Comparison of ENCODE assay signal across 17 mouse cellular contexts in genomic region chr17:46274465-46274864, GRCm38 (mm10). TPM values are rescaled to one million over a fixed set of nuclear protein-coding genes. Genes with fewer than 3 reads are reported as not detected.
DNase-seq lines count a peak whose midpoint lies in the region; TF ChIP-seq lines count a peak whose summit lies in the region.
"Had no signal": no experiment of that assay in that cellular context is flagged by ENCODE, and none has a peak within 500 bp of the region (broad histone marks: within the 10 kb centered on the region; RNA-seq: fewer than 3 reads in every experiment).

No protein-coding gene starts in this region.

- no peaks in the 10 kb centered on the region for H3K9me3 ChIP-seq in embryonic facial prominence, embryonic 10.5 days
- H3K9me3 ChIP-seq: megakaryocyte, embryonic 14.5 days had no signal

- 44% methylated on average over 6 of the region's 6 CpGs for WGBS in embryonic facial prominence, embryonic 10.5 days

- H3ac ChIP-seq in myocyte (ENCODE audit: control insufficient read depth, insufficient read length), result no peak overlapping the region

- peaks cover 94% of the 10 kb centered on the region for H3K36me3 ChIP-seq in embryonic facial prominence, embryonic 10.5 days (replicated peaks)
- H3K36me3 ChIP-seq in myocyte (ENCODE audit: control insufficient read depth, insufficient read depth), result peaks cover 7% of the 10 kb centered on the region

- peak overlapping the region; percentile 79 for H3K4me2 ChIP-seq in myocyte (ENCODE audit: low read depth)

- peaks cover 37% of the 10 kb centered on the region for H3K79me2 ChIP-seq in myocyte (ENCODE audit: control insufficient read depth, insufficient read depth)

- H3K27me3 ChIP-seq in embryonic facial prominence, embryonic 10.5 days (replicated peaks; ENCODE audit: low read depth, poor library complexity, severe bottlenecking), result no peaks in the 10 kb centered on the region
- H3K27me3 ChIP-seq in myocyte (ENCODE audit: control insufficient read depth, insufficient read depth, insufficient read length), result no peaks in the 10 kb centered on the region
- H3K27me3 ChIP-seq: megakaryocyte, embryonic 14.5 days had no signal

- intact Hi-C loops in left cerebral cortex, adult 2 months (cut with DNase I), result no loop called here
- intact Hi-C loops in left cerebral cortex, postnatal 4 days (cut with DNase I), result no loop called here

- peak; percentile 86 for DNase-seq in heart, adult 11 months
- no peak for DNase-seq in heart, adult 8-10 months (ENCODE audit: low spot score)
- no peak for DNase-seq in left cerebral cortex, adult 2 months (ENCODE audit: extremely low spot score in 1 of 2, low spot score in 2 of 2)
- no peak for DNase-seq in left cerebral cortex, postnatal 4 days
- DNase-seq in embryonic facial prominence, embryonic 10.5 days (ENCODE audit: low spot score), result no peak
- no peak for DNase-seq in spleen, postnatal 36 days (ENCODE audit: low spot score in 2 of 2)
- no peak for DNase-seq in kidney, adult 11 months
- DNase-seq: kidney, adult 18-20 months; kidney, postnatal 4 days; liver; lung, adult 2 months; thymus, adult 2 months had no signal

- TF ChIP-seq CTCF in left cerebral cortex, adult 2 months (IDR thresholded peaks at IDR 0.05), result no peak

- no peak for TF ChIP-seq POLR2A in myocyte (IDR thresholded peaks at IDR 0.05; ENCODE audit: insufficient read length, low read depth)

- H3K4me3 ChIP-seq in left cerebral cortex, adult 2 months, result no peak overlapping the region
- peak overlapping the region; percentile 26; the same call in 1 of the 2 replicates for H3K4me3 ChIP-seq in embryonic facial prominence, embryonic 10.5 days
- no peak overlapping the region for H3K4me3 ChIP-seq in myocyte
- H3K4me3 ChIP-seq: erythroblast, embryonic 14.5 days; megakaryocyte, embryonic 14.5 days had no signal

- H3K27ac ChIP-seq in left cerebral cortex, adult 2 months, result peak overlapping the region; percentile 86
- H3K27ac ChIP-seq in embryonic facial prominence, embryonic 10.5 days (replicated peaks), result peak overlapping the region; percentile 71

- H3K4me1 ChIP-seq in embryonic facial prominence, embryonic 10.5 days, result peaks cover 67% of the 10 kb centered on the region

TF ChIP-seq in myocyte, 11 proteins besides CTCF, POLR2A, EP300 and RAD21:
- peak in 1 of 3 experiments; percentile 14 for TF ChIP-seq MYOD1 (IDR thresholded peaks at IDR 0.05; ENCODE audit: control insufficient read depth in 1 of 3, insufficient read length in 2 of 3, low read depth in 2 of 3)
- TF ChIP-seq TCF12 (IDR thresholded peaks at IDR 0.05; ENCODE audit: insufficient read depth, poor library complexity, severe bottlenecking), result no peak

RNA-seq across cellular contexts. Expression of gene Tjap1, which starts 8.4 kb away (rescaled TPM):
- 10 to 100 TPM; 26.0 to 39.5 (median 35.6) TPM for total RNA-seq in heart, adult 8-10 months (2022)
- 10 to 100 TPM; 38.4 to 60.3 TPM for total RNA-seq in left cerebral cortex, adult 2 months (2021)
- total RNA-seq in left cerebral cortex, postnatal 4 days (2021), result 10 to 100 TPM; 35.5 to 44.3 TPM
- 60.2 and 62.6 TPM in 2 replicates for polyA plus RNA-seq in embryonic facial prominence, embryonic 10.5 days (2016; fragmentation: Nextera tagmentation; extraction: Ambion mirVana)
- 50.9 TPM for polyA plus RNA-seq in myocyte (2012; fragmentation: generic; extraction: Trizol)

RNA-seq across cellular contexts. Expression of gene Lrrc73, which starts 21.1 kb away (rescaled TPM):
- under 1 TPM in 2 of 4 experiments, not detected in 2; 0.12 to 0.14 TPM for total RNA-seq in heart, adult 8-10 months (2022)
- total RNA-seq in left cerebral cortex, adult 2 months (2021), result 10 to 100 TPM; 63.4 to 63.7 TPM
- 10 to 100 TPM; 84.5 to 94.1 TPM for total RNA-seq in left cerebral cortex, postnatal 4 days (2021)
- polyA plus RNA-seq in embryonic facial prominence, embryonic 10.5 days (2016; fragmentation: Nextera tagmentation; extraction: Ambion mirVana), result 0.67 and 0.86 TPM in 2 replicates
- 2.0 TPM for polyA plus RNA-seq in myocyte (2012; fragmentation: generic; extraction: Trizol)

RNA-seq across cellular contexts. Expression of gene Dlk2, which starts 22.8 kb away (rescaled TPM):
- under 1 TPM in 2 of 4 experiments, not detected in 2; 0.14 to 0.53 TPM for total RNA-seq in heart, adult 8-10 months (2022)
- total RNA-seq in left cerebral cortex, adult 2 months (2021), result 10 to 100 TPM; 66.1 to 82.1 TPM
- total RNA-seq in left cerebral cortex, postnatal 4 days (2021), result 10 to 100 TPM; 54.6 to 63.8 TPM
- 1.5 and 2.0 TPM in 2 replicates for polyA plus RNA-seq in embryonic facial prominence, embryonic 10.5 days (2016; fragmentation: Nextera tagmentation; extraction: Ambion mirVana)
- polyA plus RNA-seq in myocyte (2012; fragmentation: generic; extraction: Trizol), result 1.8 TPM
- polyA plus RNA-seq: activated CD4-positive, CD25-positive, alpha-beta regulatory T cell, adult 4 months; CD4-positive, CD25-positive, alpha-beta regulatory T cell, adult 4 months; erythroblast, embryonic 14.5 days had no signal

RNA-seq across cellular contexts. Expression of gene Yipf3, which starts 26.6 kb away (rescaled TPM):
- total RNA-seq in heart, adult 8-10 months (2022), result 10 to 100 TPM; 82.2 to 91.1 (median 85.5) TPM
- total RNA-seq in left cerebral cortex, adult 2 months (2021), result 10 to 100 TPM; 85.5 to 87.6 TPM
- total RNA-seq in left cerebral cortex, postnatal 4 days (2021), result 10 to 100 TPM; 55.3 to 56.7 TPM
- polyA plus RNA-seq in embryonic facial prominence, embryonic 10.5 days (2016; fragmentation: Nextera tagmentation; extraction: Ambion mirVana), result 66.6 and 70.6 TPM in 2 replicates
- polyA plus RNA-seq in myocyte (2012; fragmentation: generic; extraction: Trizol), result 112 TPM

RNA-seq across cellular contexts. Expression of gene Polr1c, which starts 26.6 kb away (rescaled TPM):
- 10 to 100 TPM; 20.4 to 25.6 (median 22.7) TPM for total RNA-seq in heart, adult 8-10 months (2022)
- total RNA-seq in left cerebral cortex, adult 2 months (2021), result 10 to 100 TPM; 38.1 to 40.4 TPM
- total RNA-seq in left cerebral cortex, postnatal 4 days (2021), result 10 to 100 TPM; 50.0 to 50.1 TPM
- 125 and 130 TPM in 2 replicates for polyA plus RNA-seq in embryonic facial prominence, embryonic 10.5 days (2016; fragmentation: Nextera tagmentation; extraction: Ambion mirVana)
- 105 TPM for polyA plus RNA-seq in myocyte (2012; fragmentation: generic; extraction: Trizol)

Comparison
In these comparisons a context has a peak if more than half of its experiments do, and no peak if none do; other contexts are left out.
1. RNA of gene Lrrc73, which starts 21.1 kb away (total RNA-seq): 84.5 to 94.1 TPM in left cerebral cortex, postnatal 4 days and 63.4 to 63.7 TPM in left cerebral cortex, adult 2 months; 0.12 to 0.14 TPM in heart, adult 8-10 months; every median in the first group is over 10 times any median in the second.
2. RNA of gene Dlk2, which starts 22.8 kb away (total RNA-seq): 66.1 to 82.1 TPM in left cerebral cortex, adult 2 months and 54.6 to 63.8 TPM in left cerebral cortex, postnatal 4 days; 0.14 to 0.53 TPM in heart, adult 8-10 months; every median in the first group is over 10 times any median in the second.